Mouse (Mus musculus): ENCODE results near the gene Cspg4. TPM values are rescaled to one million over a fixed set of nuclear protein-coding genes. Genes with fewer than 3 reads are reported as not detected.

The Cspg4 gene
- polyA plus RNA-seq, 1 experiment from 2014 or later = 23.0 TPM

- 1% methylated on average over 3 of the region's 3 CpGs for WGBS
- no peak for ATAC-seq (ENCODE audit: insufficient number of reproducible peaks, insufficient read depth, low FRiP score, low read depth)
- H3K4me1 ChIP-seq (ENCODE audit: control insufficient read depth in 2 of 2, insufficient read depth in 2 of 2, low read length in 2 of 2) = peaks cover 50 to 64% of the 10 kb centered on the region in 2 experiments
These were observed 560 bp upstream of the Cspg4 start, which contains the start of gene Odf3l1 for GRCm38 (mm10) chr9:56864216-56864729. TSS of gene Odf3l1 (minus strand) at chr9:56864679.

GRCm38 (mm10) chr9:56865673-56866400 lies 1.0 kb downstream of the Cspg4 start:
- WGBS = 22% methylated on average over 11 of the region's 11 CpGs

More at GRCm38 (mm10) chr9:56864216-56864729, 560 bp upstream of the Cspg4 start, which contains the start of gene Odf3l1:
- H3K27ac ChIP-seq (replicated peaks in 1 of 2; ENCODE audit: control insufficient read depth in 1 of 2, insufficient read depth in 1 of 2, low read depth in 2 of 2, low read length in 2 of 2) = peak within 1 kb of the TSS; percentile 91 to 96
- H3K4me3 ChIP-seq (ENCODE audit: control insufficient read depth in 1 of 2, insufficient read depth in 1 of 2, low read depth in 1 of 2, low read length in 2 of 2) = peak within 1 kb of the TSS; percentile 60 to 64
- H3K9ac ChIP-seq (ENCODE audit: low read length) = peak within 1 kb of the TSS; percentile 89
- H3K4me2 ChIP-seq (ENCODE audit: low read length) = peak within 1 kb of the TSS; percentile 87
- H3K27me3 ChIP-seq (ENCODE audit: control insufficient read depth, insufficient read depth, low read length) = no peaks in the 10 kb centered on the region
- no peaks in the 10 kb centered on the region for H3K9me3 ChIP-seq (ENCODE audit: control insufficient read depth, low read length)
- H3K36me3 ChIP-seq (ENCODE audit: control insufficient read depth, insufficient read depth, low read length) = no peaks in the 10 kb centered on the region

GRCm38 (mm10) chr9:56866430-56866829 lies 1.6 kb downstream of the Cspg4 start:
- Histone ChIP-seq H3K9me3 (ENCODE audit: control insufficient read depth, low read length) (no peaks in the 10 kb centered on the region), H3K27ac (replicated peaks in 1 of 2; ENCODE audit: control insufficient read depth in 1 of 2, insufficient read depth in 1 of 2, low read depth in 2 of 2, low read length in 2 of 2) (peak overlapping the region; percentile 81 to 96), H3K9ac (ENCODE audit: low read length) (peak overlapping the region; percentile 89), H3K27me3 (ENCODE audit: control insufficient read depth, insufficient read depth, low read length) (no peaks in the 10 kb centered on the region), H3K4me3 (ENCODE audit: control insufficient read depth in 1 of 2, insufficient read depth in 1 of 2, low read depth in 1 of 2, low read length in 2 of 2) (peak overlapping the region; percentile 60 to 64), H3K36me3 (ENCODE audit: control insufficient read depth, insufficient read depth, low read length) (peaks cover 4% of the 10 kb centered on the region; the same call in 1 of the 2 replicates), H3K4me2 (ENCODE audit: low read length) (peak overlapping the region; percentile 87), H3K4me1 (ENCODE audit: control insufficient read depth in 2 of 2, insufficient read depth in 2 of 2, low read length in 2 of 2) (peaks cover 52 to 69% of the 10 kb centered on the region in 2 experiments)
- WGBS = 33% methylated on average over 5 of the region's 5 CpGs
- ATAC-seq (ENCODE audit: insufficient number of reproducible peaks, insufficient read depth, low FRiP score, low read depth) = no peak

More at GRCm38 (mm10) chr9:56865673-56866400, 1.0 kb downstream of the Cspg4 start:
- peak overlapping the region; percentile 60 to 64 for H3K4me3 ChIP-seq (ENCODE audit: control insufficient read depth in 1 of 2, insufficient read depth in 1 of 2, low read depth in 1 of 2, low read length in 2 of 2)
- peaks cover 4% of the 10 kb centered on the region; the same call in 1 of the 2 replicates for H3K36me3 ChIP-seq (ENCODE audit: control insufficient read depth, insufficient read depth, low read length)
- peak overlapping the region; percentile 81 to 96 for H3K27ac ChIP-seq (replicated peaks in 1 of 2; ENCODE audit: control insufficient read depth in 1 of 2, insufficient read depth in 1 of 2, low read depth in 2 of 2, low read length in 2 of 2)
- no peak for ATAC-seq (ENCODE audit: insufficient number of reproducible peaks, insufficient read depth, low FRiP score, low read depth)
- peaks cover 49 to 66% of the 10 kb centered on the region in 2 experiments for H3K4me1 ChIP-seq (ENCODE audit: control insufficient read depth in 2 of 2, insufficient read depth in 2 of 2, low read length in 2 of 2)
- H3K9ac ChIP-seq (ENCODE audit: low read length) = peak overlapping the region; percentile 89
- H3K4me2 ChIP-seq (ENCODE audit: low read length) = peak overlapping the region; percentile 87
- H3K9me3 ChIP-seq (ENCODE audit: control insufficient read depth, low read length) = no peaks in the 10 kb centered on the region
- H3K27me3 ChIP-seq (ENCODE audit: control insufficient read depth, insufficient read depth, low read length) = no peaks in the 10 kb centered on the region

GRCm38 (mm10) chr9:56868292-56868691 lies 3.5 kb downstream of the Cspg4 start:
- Histone ChIP-seq H3K4me2 (ENCODE audit: low read length) (peak overlapping the region; percentile 87), H3K4me3 (ENCODE audit: control insufficient read depth in 1 of 2, insufficient read depth in 1 of 2, low read depth in 1 of 2, low read length in 2 of 2) (peak overlapping the region in 1 of 2 experiments; percentile 60; a peak in 2 of 4 replicates), H3K27ac (replicated peaks in 1 of 2; ENCODE audit: control insufficient read depth in 1 of 2, insufficient read depth in 1 of 2, low read depth in 2 of 2, low read length in 2 of 2) (peak overlapping the region; percentile 81 to 96), H3K4me1 (ENCODE audit: control insufficient read depth in 2 of 2, insufficient read depth in 2 of 2, low read length in 2 of 2) (peaks cover 71 to 87% of the 10 kb centered on the region in 2 experiments), H3K27me3 (ENCODE audit: control insufficient read depth, insufficient read depth, low read length) (no peaks in the 10 kb centered on the region), H3K9ac (ENCODE audit: low read length) (peak overlapping the region; percentile 89), H3K36me3 (ENCODE audit: control insufficient read depth, insufficient read depth, low read length) (peaks cover 4% of the 10 kb centered on the region; the same call in 1 of the 2 replicates), H3K9me3 (ENCODE audit: control insufficient read depth, low read length) (no peaks in the 10 kb centered on the region)
- 5% methylated on average over 6 of the region's 6 CpGs for WGBS
- peak; percentile 64 for ATAC-seq (ENCODE audit: insufficient number of reproducible peaks, insufficient read depth, low FRiP score, low read depth)

GRCm38 (mm10) chr9:56869552-56869951 lies 4.7 kb downstream of the Cspg4 start:
- H3K27ac ChIP-seq (replicated peaks in 1 of 2; ENCODE audit: control insufficient read depth in 1 of 2, insufficient read depth in 1 of 2, low read depth in 2 of 2, low read length in 2 of 2) = peak overlapping the region in 1 of 2 experiments; percentile 96; a peak in 1 of 4 replicates
- no peak for ATAC-seq (ENCODE audit: insufficient number of reproducible peaks, insufficient read depth, low FRiP score, low read depth)

GRCm38 (mm10) chr9:56870778-56871177 lies 5.9 kb downstream of the Cspg4 start:
- H3K9ac ChIP-seq (ENCODE audit: low read length) = peak overlapping the region; percentile 59
- H3K36me3 ChIP-seq (ENCODE audit: control insufficient read depth, insufficient read depth, low read length) = peaks cover 15% of the 10 kb centered on the region
- peak overlapping the region; percentile 48 for H3K4me2 ChIP-seq (ENCODE audit: low read length)
- no peaks in the 10 kb centered on the region for H3K9me3 ChIP-seq (ENCODE audit: control insufficient read depth, low read length)
- no peak overlapping the region for H3K4me3 ChIP-seq (ENCODE audit: control insufficient read depth in 1 of 2, insufficient read depth in 1 of 2, low read depth in 1 of 2, low read length in 2 of 2)
- H3K4me1 ChIP-seq (ENCODE audit: control insufficient read depth in 2 of 2, insufficient read depth in 2 of 2, low read length in 2 of 2) = peaks cover 74 to 85% of the 10 kb centered on the region in 2 experiments
- ATAC-seq (ENCODE audit: insufficient number of reproducible peaks, insufficient read depth, low FRiP score, low read depth) = no peak
- 15% methylated on average over 10 of the region's 10 CpGs for WGBS
- no peaks in the 10 kb centered on the region for H3K27me3 ChIP-seq (ENCODE audit: control insufficient read depth, insufficient read depth, low read length)
- peak overlapping the region; percentile 74 to 89 for H3K27ac ChIP-seq (replicated peaks in 1 of 2; ENCODE audit: control insufficient read depth in 1 of 2, insufficient read depth in 1 of 2, low read depth in 2 of 2, low read length in 2 of 2)

More at GRCm38 (mm10) chr9:56869552-56869951, 4.7 kb downstream of the Cspg4 start:
- Histone ChIP-seq H3K9me3 (ENCODE audit: control insufficient read depth, low read length) (no peaks in the 10 kb centered on the region), H3K4me3 (ENCODE audit: control insufficient read depth in 1 of 2, insufficient read depth in 1 of 2, low read depth in 1 of 2, low read length in 2 of 2) (no peak overlapping the region), H3K27me3 (ENCODE audit: control insufficient read depth, insufficient read depth, low read length) (no peaks in the 10 kb centered on the region), H3K36me3 (ENCODE audit: control insufficient read depth, insufficient read depth, low read length) (peaks cover 4% of the 10 kb centered on the region; the same call in 1 of the 2 replicates), H3K4me1 (ENCODE audit: control insufficient read depth in 2 of 2, insufficient read depth in 2 of 2, low read length in 2 of 2) (peaks cover 75 to 89% of the 10 kb centered on the region in 2 experiments), H3K4me2 (ENCODE audit: low read length) (no peak overlapping the region), H3K9ac (ENCODE audit: low read length) (peak overlapping the region; percentile 6; the same call in 1 of the 2 replicates)
- 65% methylated on average over 13 of the region's 13 CpGs for WGBS

GRCm38 (mm10) chr9:56871191-56871590 lies 6.4 kb downstream of the Cspg4 start:
- Histone ChIP-seq H3K36me3 (ENCODE audit: control insufficient read depth, insufficient read depth, low read length) (peaks cover 19% of the 10 kb centered on the region), H3K4me1 (ENCODE audit: control insufficient read depth in 2 of 2, insufficient read depth in 2 of 2, low read length in 2 of 2) (peaks cover 74 to 84% of the 10 kb centered on the region in 2 experiments), H3K9me3 (ENCODE audit: control insufficient read depth, low read length) (no peaks in the 10 kb centered on the region), H3K4me2 (ENCODE audit: low read length) (peak overlapping the region; percentile 48), H3K27me3 (ENCODE audit: control insufficient read depth, insufficient read depth, low read length) (no peaks in the 10 kb centered on the region), H3K9ac (ENCODE audit: low read length) (peak overlapping the region; percentile 59), H3K27ac (replicated peaks in 1 of 2; ENCODE audit: control insufficient read depth in 1 of 2, insufficient read depth in 1 of 2, low read depth in 2 of 2, low read length in 2 of 2) (peak overlapping the region; percentile 74 to 89), H3K4me3 (ENCODE audit: control insufficient read depth in 1 of 2, insufficient read depth in 1 of 2, low read depth in 1 of 2, low read length in 2 of 2) (no peak overlapping the region)
- ATAC-seq (ENCODE audit: insufficient number of reproducible peaks, insufficient read depth, low FRiP score, low read depth) = 0 out of 2 replicates have a peak, but pooled peaks have one; percentile 7
- 11% methylated on average over 5 of the region's 5 CpGs for WGBS
